Mouse (Mus musculus) lung, postnatal 4 days (tissue): ENCODE results near the gene Dlx1.

Experiments
- DNase-seq, 2 experiments: peaks; one replicate each; pipeline ENCODE4 v3.0.0; 2021

Dlx1 gene

DNA sequence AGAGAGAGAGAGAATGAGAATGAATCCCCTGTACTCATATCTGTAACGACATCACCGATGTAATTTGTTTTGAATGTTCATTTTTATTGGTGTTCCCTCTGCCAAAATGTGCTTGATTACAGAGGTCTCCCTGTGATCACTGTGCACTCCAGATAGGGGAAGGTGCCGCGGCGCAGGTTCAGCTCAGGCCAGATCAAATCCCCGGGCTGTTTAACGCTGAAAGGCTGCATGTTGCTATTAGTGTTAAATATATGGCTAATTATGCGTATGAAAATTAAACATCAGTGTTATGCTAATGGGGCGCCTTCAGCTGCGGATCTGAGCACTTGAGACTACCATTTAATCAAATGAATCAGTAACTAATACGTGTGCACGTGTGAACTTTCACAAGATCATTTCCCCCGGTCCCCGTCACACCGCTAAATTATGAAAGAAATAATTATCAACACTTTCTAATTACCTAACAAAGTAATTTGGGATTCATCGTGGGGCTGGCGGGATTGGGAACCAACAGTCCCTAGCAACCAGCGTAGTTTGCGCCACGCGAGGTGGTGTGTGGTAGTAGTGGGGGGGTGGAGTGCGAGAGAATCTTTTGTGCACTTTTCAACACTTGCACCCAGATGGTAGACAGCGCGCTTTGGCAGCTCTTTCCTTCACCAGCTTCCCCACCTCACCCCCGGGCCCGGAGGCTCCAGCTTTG lies at the start of gene Dlx1:
TSS of gene Dlx1 (plus strand) at position 100 of the 700 bp plus-strand sequence.
- no peak for DNase-seq

- no peak for DNase-seq
Measured at GRCm38 (mm10) chr2:71479917-71480316, 48.0 kb upstream of the Dlx1 start.

DNA sequence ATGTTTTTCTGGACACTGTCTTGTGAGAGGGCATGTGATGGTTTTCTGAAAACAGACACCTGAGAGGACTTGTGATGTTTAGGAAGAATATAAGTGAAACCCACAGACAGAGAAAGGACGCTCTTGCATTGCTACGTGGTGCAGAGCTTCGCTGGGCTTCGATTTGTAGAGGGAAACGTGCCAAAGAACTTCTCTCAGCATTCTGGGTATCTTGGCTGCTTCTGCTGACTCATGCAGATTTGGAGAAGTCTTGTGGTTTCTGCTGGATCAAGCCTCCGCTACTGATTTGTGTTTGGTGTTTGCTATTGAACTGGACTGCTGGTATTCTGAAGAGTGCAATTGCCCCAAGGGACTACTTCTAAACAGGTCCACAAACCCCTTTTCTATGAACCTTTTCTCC lies 46.1 kb upstream of the Dlx1 start:
- DNase-seq: no peak

- DNase-seq: no peak
Measured at GRCm38 (mm10) chr2:71483046-71483716, 44.7 kb upstream of the Dlx1 start.

GRCm38 (mm10) chr2:71483717-71484066 lies 44.2 kb upstream of the Dlx1 start:
- DNase-seq: no peak

- DNase-seq: no peak
Measured at GRCm38 (mm10) chr2:71491295-71491694, 36.6 kb upstream of the Dlx1 start.

DNA sequence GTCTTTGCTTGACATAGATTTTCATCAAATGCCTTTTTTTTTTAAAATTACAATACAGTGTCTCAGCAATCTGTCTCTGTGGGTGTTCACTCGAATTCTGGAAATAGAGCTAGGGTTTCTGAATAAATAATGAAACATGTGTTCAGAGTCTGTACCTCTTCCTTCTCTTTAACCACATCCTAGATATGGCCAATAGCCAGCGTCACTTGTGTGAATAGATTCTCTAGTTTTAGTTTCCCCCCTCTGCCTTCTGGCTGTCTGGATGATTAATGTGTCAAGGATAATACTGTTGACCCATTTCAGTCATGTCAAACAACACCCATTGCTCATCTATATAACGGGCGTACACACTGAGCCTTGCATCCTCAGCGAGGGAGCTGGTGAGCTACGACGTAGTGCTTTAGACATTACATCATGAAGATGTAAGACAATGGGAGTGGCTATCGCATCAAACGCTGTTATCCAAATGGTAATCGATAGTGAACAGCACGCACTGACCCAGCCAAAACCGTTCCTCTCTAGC lies 34.7 kb upstream of the Dlx1 start:
- DNase-seq: no peak

DNA sequence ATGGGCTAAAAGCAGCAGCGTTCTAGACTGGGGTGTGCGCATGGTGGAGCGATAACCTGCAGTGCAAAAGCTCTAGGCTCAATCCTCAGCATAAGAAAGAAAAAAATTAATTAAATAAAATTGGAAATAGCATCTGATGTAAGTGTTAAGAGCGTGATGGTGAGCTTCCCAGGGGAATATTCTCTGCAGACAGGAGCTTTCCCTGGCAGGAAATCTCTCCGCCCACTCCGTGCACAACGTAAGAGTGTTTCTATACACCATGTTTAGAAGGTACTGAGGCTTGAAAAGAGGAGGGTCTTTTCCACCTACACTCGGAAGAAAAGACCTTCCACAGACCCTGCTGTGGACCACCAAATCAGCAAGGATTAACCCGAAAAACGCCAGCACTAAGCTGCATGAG lies 33.4 kb upstream of the Dlx1 start:
- no peak for DNase-seq

GRCm38 (mm10) chr2:71494971-71495370 lies 32.9 kb upstream of the Dlx1 start:
- DNase-seq: no peak

DNA sequence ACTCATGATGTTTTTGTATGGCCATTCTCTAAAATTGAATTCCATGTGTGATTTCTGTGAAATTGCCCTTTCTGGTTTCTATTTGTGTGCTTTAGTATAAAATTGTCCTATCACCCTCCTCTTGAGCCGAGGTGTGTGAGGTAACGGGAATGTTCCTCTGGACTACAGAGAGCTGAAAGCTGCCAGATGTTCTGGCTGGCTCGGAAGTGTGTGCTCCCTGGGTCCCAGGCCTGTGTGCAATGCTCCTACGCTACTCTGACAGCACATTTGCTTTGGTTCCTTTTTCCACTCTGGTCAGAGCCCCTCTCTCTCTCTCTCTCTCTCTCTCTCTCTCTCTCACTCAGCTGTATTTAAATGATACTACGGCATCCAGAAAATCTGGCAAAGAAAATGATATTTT lies 30.7 kb upstream of the Dlx1 start:
- no peak for DNase-seq

- DNase-seq: peak in 1 of 2 experiments; percentile 20
Measured at GRCm38 (mm10) chr2:71499276-71500230, 28.4 kb upstream of the Dlx1 start.

GRCm38 (mm10) chr2:71504852-71505251 lies 23.1 kb upstream of the Dlx1 start:
- DNase-seq: no peak

GRCm38 (mm10) chr2:71511209-71511608 lies 16.7 kb upstream of the Dlx1 start:
- DNase-seq: no peak

- no peak for DNase-seq
Measured at GRCm38 (mm10) chr2:71512326-71512725, 15.6 kb upstream of the Dlx1 start.

DNA sequence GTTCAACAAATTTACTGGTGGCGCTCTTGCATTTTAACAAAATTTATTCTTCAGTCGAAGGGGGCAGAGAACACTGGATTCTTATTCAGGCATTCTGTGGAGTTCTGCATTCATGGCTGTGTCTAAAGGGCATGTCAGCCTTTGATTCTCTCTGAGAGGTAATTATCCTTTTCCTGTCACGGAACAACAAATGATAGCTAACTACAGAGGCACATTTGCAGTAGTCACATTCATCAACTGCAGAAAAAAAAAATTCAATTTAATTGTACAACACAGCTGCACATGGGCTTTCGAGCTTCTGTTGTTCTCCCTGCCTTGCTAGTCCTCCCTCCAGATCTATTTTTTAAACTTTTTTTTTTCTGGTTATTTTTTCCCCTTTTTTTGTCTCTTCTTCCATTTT lies 10.9 kb upstream of the Dlx1 start:
- DNase-seq: no peak

GRCm38 (mm10) chr2:71517466-71518099 lies 10.3 kb upstream of the Dlx1 start:
- DNase-seq: no peak

DNA sequence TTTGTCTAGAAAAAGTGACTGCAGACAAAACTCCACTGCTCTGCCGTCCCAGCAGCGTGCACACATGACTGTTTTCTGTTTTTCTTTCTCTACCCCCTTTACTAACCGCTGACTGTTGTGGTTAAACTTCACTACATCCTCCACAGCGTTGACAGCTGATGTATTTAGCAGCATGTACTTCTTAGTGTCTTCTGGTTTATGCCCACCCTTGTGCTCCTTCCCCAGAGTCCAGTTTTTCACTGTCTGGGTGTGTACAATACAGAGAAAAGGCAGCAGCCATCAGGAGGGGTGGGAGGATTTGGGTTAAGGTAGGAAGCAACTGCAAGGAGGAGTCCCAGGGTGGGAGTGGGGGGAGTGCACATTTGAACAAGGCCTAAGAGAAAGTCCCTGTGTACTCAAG lies 5.0 kb upstream of the Dlx1 start:
- no peak for DNase-seq

GRCm38 (mm10) chr2:71523431-71523830 lies 4.5 kb upstream of the Dlx1 start:
- DNase-seq: no peak

DNA sequence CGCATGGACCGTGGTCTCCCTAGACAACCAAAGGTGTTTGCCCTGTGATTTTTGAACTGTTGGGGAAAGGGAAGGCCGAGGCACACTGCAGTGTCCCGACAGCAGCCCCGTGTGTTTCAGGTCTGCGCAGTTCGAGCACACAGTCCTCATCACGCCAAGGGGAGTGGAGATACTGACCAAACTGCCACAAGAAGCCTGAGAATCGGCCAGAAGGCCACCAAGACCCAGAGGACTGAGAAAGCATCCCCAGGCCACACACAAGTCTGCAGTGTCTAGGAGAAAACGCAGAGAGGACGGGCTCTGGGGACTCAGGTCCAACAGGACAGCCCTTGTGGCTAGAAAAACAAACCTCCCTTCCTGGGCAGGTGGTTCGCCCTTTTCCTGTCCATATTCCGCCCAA lies 3.1 kb upstream of the Dlx1 start:
- DNase-seq: peak in 1 of 2 experiments; percentile 14

GRCm38 (mm10) chr2:71526595-71527322 lies 1.2 kb upstream of the Dlx1 start:
- peak in 1 of 2 experiments; percentile 15 for DNase-seq

GRCm38 (mm10) chr2:71527323-71528013 lies 445 bp upstream of the Dlx1 start:
- peak in 1 of 2 experiments; percentile 18 for DNase-seq
